Mouse (Mus musculus): ENCODE measurements around the gene Olfm2. TPM values are rescaled to one million over a fixed set of nuclear protein-coding genes. Genes with fewer than 3 reads are reported as not detected.
A peak's percentile ranks its signal among the peaks of the same experiment; 100 is the strongest.

The Olfm2 gene
- total RNA-seq, 2 experiments from 2014 or later = 123 to 138 TPM

DNA sequence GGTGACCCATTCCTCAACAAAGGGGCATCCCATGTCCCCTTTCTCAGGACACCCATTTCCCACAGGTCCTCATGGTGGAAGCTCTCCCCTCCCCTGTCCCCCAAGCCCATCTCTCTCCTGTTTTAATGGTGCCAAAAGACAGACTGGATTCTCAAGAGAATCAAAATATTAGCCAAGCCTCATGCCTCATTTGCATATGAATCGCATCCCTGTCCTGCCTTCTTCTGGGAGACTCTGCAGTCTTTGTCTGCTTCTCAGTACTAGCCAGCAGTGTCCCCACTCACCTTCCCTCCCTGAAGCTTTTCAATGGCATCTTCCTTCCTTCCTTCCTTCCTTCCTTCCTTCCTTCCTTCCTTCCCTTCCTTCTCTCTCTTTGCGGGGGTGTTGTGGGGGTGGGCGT, 1.5 kb upstream of the Olfm2 start:
- DNase-seq (ENCODE audit: low spot score in 2 of 2) = no peak

DNA sequence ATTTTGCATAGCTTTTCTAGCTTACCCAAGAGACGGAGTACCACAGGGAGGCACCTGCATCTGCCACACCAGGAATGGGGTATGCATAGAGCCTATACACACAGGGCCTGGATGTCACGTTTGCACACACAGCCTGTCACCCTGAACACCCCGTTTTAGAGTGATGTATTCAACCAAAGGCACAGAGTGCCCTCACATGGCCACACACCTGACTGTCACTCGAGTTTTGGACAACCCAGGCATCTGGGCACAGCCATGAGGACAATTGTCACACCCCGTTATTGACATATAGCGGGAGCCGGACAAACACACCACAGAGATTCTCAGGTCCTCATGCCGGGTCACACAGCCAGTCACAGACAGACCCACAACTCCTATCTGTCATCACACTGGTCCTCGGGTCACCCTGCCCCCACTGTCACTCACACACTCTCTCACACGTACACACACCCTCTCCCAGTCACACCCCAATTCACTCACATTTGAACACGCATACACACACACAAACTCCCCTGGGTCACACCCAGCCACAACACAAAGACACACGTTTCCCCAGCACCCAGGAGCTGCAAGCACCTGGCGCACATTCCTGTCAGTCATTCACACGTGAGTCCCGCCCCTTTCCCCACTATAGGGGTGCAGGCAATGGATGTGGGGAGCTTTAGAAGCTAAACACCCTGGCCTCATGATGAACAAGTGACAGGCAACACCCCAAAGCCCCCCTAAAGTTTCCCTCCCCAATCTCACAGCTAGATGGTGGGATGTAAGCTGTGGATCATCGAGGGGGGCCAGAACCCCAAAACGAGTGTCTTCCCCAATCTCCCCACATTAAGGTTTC, 801 bp downstream of the Olfm2 start:
- no peak for DNase-seq (ENCODE audit: low spot score in 2 of 2)

DNA sequence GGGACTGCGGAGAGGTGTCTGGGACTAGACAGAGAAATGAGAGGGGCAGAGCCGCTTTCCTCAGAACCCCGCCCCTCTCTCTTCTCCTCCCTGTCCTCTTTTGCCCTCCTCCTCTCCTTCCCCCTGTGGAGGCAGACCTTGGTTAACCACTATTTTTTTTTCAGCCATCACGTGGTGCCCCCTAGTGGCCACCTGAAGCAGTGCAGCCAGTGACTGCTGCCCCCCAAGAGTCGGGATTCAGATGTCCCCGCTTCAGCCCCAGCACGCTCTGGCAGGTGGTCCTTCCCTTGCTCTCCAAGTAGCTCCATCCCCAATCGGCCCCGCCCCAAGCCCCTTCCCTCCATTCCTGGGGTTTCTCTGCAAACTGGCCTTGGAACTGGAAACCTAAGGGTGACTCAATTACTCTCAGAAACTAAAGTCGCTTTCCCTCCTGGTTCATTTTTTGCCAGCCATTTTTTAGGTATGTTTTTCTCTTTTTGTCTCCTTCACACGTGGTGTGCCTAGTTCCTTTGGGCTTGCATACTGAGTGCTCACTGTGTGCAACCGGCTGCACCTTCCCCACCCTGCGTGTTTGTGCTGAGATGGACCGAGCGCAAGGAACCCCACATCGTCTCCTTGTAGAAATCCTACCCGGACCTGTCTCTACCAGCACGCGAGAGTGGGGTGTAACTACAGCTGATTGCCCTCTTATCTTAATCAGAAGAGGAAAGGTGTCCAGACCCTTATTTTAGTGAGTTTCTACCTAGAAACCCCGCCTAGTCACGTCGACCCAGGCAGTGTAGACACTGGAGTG, 2.0 kb downstream of the Olfm2 start:
- DNase-seq (ENCODE audit: low spot score in 2 of 2) = peak; percentile 68 to 72

DNA sequence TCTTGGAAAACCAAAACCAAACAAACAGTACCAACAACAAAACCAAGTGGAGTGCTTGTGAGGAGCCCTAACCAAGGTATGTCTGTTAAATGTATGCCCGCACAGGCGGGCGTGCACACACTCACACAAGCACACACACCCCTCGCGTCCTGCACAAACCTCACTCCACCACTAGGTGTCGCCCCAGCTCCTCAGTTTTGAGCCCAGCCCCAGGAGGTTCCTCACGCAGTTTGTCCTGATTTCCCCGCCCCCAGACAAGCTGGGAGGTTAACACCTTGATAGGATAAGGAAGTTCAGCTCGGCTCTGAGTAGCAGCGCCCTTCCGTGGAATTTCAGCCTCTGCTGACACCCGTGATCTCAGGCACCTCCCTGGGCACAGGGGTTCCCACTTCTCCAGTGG, 5.7 kb downstream of the Olfm2 start:
- peak; percentile 87 to 89 for DNase-seq (ENCODE audit: low spot score in 2 of 2)

DNA sequence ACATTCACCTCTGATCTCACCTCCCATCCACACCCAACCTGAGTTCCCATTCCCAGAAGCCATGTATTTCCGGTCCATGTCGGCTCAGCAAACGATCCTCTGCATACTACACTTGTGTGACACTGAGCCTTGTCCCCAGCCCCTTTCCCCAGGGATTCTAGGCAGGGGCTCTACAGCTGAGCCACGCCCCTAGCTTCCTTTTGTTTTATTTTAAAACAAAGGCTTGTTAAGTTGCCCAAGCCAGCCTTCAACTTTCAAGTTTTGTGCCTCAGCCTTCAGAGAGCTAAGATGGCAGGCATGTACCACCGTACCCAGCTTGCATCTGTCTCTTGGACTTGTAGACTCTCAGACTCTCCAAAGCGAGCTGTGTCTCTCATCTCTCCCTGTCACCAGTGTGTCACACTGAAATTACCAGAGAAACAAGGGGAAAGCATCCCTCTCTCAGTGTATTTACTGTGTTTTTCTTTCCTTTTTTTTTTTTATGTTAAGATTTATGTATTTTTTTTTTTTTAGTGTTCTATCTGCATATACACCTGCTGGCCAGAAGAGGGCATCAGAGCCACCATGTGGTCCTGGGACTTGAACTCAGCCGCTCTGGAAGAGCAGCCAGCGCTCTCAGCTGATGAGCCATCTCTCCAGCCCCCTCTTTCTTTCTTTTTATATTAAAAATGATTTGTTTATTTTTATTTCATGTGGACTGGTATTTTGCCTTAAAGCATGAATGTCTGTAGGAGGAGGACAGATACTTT, 7.7 kb downstream of the Olfm2 start:
- no peak for DNase-seq (ENCODE audit: low spot score in 2 of 2)

DNA sequence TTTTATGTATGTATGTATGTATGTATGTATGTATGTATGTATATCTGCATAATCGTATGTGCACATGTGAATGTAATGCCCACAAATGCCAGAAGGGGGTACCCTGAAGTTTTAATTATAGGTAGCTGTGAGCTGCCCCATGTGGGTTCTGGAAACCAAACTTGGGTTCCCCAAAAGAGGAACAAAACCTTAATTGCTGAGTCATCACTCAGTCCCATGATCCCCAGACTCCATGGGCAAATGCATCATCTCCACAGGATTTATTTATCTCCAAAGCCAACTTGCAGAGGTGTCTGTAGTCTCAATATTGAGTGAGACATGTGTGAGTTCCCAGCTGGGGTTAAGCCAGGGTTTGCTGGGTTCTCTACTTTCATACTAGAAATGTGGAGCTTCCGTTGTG, 8.9 kb downstream of the Olfm2 start:
- no peak for DNase-seq (ENCODE audit: low spot score in 2 of 2)

DNA sequence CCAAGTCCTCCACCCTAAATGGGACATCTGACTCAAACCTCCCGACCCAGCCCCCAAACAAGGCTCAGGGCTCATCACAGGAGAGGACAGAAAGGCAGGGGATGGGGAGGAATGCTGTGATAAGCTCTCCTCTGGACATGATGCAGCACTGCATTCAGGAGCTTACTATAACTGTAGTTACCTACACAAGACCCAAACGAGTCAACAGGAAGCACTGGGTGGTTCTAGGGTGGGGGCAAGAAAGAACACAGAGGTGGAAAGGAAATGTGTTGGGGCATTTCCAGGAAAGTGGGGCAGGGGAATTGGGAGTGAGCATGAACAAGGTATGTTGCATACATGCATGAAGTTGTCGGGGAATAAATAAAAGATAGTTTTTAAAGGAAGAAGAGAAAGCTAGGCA, 11.5 kb downstream of the Olfm2 start:
- no peak for DNase-seq (ENCODE audit: low spot score in 2 of 2)

DNA sequence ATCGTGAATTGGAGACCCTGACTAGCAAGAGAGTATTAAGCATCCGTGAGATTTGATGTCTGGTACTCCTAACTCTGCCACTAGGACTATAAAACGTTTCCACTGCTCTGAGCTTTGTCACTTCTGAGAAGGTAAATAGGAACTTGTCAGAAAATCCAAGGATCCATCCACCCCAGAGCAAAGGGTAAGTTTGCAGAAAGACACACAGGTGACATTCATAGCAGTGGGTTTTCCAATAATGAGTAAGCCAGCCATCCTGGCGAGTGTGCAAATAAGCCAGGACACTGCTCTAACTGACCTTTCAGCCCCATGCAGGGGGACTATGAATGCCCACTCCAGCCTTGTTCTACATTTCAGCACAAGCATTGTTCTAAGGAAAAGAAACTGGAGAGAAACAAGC, 14.4 kb downstream of the Olfm2 start:
- DNase-seq (ENCODE audit: low spot score in 2 of 2) = no peak

DNA sequence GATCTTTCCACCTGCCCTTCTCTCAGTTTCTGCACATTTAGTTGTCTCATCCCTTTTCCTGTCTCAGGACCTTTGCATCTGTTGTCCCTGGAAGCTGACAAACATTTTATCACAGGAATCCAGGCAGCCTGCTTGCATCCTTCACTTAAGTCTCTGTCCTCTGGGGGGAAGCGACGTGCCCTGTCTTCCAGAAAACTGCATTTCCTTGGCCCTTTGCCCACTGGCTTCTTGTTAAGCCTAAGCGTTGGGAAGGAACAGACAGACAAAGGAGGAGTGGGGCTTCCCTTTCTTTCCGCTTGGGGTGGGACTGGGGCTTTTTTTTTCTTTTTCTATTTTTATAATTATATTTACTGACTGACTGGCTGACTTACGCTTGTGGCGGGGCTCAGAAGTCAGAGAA, 16.7 kb downstream of the Olfm2 start:
- DNase-seq (ENCODE audit: low spot score in 2 of 2) = no peak

DNA sequence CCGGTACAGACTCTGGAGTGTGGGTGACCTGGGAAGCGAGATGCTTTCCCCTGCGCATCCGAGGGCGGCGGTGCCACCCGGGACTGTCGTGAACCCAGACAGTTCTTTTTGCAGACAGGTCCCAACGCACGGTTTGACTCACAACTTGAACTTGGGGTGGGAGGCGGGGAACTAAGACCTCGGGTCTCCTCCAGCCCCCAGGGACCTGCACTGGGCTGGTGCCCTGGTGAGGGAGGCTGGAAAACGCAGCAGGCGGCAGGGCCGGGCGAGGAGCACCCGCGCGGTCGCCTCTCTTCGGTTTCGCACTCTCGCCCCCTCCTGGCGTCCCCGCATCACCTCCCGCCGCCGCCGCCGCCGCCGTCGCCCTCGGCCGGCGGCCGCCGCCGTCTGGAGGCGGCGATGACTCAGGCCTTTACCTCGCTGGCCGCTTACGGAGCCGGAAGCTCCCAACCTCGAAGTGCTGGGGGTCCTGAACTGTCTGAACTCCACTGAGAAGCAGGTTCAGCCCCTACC, 18.5 kb downstream of the Olfm2 start:
- peak; percentile 55 to 74 for DNase-seq (ENCODE audit: low spot score in 2 of 2)

DNA sequence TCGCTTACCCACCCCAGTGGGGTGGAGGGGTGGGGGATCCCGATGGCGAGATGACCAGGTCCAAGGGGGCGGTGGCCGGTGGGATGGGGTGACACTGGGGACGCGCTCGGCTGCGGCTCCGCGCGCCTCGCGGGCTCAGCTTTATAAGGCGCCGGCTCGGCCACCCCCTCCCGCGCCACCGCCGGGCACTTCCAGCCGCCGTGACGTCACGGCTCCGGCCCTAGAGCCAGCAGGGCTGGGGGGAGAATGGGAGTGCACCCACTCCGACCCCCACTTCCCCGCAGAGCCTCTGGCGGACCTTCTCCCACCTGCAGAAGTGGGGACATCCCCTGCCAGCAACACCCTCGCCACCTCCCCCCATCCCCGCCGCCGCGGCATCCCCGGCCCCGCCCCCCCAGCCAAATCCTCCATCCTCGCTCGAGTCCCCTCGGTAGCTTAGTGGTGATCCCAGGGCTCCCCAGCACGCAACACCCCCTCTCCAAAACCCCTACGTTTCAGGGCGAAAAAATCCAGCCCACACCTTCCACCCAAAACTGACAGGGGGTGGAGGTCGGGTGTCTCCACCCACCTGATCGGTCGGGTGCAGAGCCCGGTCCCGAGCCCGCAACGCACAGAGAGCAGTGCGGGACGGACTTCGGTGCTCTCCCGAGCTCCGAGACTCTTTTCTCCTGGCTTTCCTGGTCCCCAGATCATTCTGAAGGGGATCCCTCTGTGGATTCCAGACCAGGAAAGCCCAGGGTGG, 19.1 kb downstream of the Olfm2 start:
- peak; percentile 34 to 51 for DNase-seq (ENCODE audit: low spot score in 2 of 2)

DNA sequence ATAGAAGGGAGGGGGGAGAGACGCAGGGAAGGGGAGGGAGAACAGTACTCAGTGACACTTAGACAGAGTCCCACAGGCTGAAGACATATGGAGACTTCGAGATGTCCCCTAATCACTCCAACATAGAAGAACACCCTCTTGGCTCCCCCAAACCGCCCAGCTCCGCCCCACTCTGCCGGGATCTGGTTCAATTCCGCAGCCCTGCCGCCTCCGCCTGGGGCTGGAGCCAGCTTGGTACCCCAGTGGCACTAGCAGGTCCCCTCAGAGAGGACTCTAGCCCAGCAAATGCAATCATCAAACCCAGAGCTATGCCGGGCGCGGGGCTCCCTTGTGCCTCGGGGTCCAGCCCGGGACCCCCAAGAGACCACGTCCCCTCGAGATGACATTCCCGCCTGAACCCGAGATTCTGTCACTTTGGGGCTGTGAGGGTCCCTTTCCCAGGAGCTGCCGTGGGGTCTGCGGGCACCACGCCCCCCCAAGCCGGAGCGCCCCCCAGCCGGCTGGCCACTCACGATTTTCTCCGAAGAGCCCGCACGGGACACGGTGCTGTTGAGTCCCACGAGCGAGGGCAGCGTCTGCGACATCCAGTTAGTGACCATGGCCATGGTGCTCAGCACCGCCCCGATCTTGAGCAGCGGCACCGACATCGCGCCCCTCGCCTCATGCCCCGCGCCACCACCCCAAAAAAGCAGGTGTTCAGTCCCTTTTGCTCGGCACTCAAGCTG, 19.9 kb downstream of the Olfm2 start:
- peak; percentile 27 to 45 for DNase-seq (ENCODE audit: low spot score in 2 of 2)

DNA sequence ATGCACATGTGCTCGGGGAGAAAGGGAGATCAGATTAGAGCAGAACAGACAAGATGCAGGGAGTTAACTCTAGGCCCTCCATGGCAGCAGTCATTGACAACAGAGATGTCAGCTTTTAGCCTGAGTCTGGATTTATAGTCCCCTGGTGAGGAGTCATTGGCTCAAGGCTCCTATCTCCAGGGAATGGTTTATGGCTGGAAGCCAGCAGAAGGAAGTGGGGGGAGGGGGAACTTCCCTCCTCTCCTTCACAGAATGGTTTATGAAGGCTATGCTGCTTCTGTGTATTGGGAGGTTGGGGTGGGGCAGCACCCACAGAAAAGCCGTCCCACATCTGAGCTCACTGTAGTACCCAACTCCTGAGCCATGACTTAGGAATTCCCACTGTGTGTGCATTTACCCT, 24.6 kb downstream of the Olfm2 start:
- no peak for DNase-seq (ENCODE audit: low spot score in 2 of 2)

DNA sequence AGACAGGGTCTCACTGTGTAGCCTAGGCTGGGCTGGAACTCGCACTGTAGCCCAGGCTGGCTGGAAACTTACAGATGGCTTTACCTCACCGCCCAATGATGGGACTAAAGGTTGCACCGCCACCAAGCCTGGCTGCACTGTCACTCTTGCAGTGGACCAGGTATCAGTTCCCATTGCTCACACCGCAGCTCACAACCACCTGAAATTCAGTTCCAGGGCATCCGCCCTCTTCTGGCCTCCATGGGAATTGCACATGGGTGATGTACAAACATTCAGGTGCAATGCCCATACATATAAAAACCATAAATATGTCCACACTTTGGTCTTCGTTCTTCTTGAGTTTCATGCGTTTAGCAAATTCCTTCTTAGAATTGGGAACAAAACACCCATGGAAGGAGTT, 30.8 kb downstream of the Olfm2 start:
- DNase-seq (ENCODE audit: low spot score in 2 of 2) = no peak

DNA sequence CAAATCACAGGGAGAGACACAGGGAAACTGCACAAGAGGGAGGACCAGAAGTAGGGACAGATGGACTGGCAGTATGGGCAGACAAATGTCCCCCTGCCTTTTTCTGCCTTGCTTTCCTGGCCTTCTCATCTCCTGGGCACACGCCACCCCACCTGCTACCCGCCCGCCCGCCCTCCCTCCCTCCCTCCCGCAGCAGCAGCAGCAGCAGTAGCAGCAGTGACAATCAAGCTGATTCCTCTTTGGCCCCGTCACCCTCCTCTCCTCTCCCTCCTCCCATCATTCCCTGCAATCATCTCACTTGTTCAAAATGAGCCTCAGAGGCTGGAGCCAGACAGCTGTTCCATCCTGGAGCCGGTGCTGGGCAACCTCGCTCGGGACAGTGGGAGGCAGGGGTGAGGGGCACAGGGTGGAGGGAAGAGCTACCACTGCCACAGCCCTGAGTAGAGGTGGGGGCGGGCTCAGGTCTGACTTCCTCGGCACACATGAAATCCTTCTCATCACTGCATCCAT, 32.6 kb downstream of the Olfm2 start:
- peak; percentile 47 to 61 for DNase-seq (ENCODE audit: low spot score in 2 of 2)

DNA sequence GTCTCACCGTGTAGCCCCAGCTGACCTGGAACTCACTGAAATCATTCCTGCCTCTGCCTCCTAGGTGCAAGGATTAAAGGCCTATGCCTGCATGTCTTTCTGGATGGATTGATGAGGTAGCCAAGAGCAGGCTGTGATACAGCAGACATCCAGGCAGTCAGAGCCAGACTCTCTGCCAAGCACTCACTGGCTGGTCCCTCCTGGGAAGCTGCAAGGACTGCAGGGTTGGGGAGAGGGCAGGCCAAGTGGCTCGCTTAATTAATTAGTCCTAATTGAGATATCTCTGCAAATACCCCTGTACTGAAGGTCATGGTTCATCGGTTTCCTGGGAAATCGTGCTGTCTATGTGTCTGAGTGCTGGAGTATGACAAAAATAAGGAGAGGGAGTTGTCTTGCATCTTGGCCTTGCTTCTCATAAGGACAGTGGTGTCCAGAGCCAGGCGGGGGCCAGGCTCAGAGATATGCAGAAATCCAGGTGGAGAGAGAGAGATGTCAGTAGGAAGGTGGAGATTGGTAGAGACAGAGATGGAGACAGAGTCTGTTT, 33.1 kb downstream of the Olfm2 start:
- peak in 1 of 2 experiments; percentile 29 for DNase-seq (ENCODE audit: low spot score in 2 of 2)

DNA sequence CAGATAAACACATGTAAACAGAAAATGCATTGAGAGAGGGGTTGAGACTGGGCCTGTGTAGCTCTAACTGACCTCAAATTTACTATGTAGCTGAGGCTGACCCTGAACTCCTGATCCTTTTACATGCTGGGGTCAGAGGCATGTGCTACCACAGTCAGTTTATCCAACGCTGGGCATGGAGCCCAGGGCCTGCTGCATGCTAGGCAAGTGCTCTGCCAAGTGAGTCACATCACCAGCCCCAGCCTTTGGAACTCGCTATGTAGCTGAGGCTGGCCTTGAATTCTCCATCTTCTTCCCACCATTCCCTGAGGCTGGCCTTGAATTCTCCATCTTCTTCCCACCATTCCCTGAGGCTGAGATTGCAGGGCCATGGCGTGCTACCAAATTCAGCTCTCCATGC, 35.7 kb downstream of the Olfm2 start:
- DNase-seq (ENCODE audit: low spot score in 2 of 2) = no peak

DNA sequence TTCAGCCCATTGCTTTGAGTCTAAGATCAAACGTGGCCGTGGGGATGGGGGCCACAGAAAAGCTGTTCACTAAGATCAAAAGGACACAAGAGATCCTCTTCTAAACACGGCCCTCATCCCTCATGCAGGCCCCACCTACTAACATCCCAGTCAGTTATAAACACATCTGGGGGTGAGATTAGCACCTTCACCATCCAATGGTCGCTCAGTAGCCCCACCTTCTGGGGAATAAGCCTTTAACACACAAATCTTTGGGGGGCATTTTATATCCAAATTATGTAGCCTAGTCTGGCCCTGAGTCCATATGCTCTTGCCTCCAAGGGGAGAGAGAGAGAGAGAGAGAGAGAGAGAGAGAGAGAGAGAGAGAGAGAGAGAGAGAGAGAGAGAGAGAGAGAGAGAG, 40.2 kb downstream of the Olfm2 start:
- DNase-seq (ENCODE audit: low spot score in 2 of 2) = no peak

DNA sequence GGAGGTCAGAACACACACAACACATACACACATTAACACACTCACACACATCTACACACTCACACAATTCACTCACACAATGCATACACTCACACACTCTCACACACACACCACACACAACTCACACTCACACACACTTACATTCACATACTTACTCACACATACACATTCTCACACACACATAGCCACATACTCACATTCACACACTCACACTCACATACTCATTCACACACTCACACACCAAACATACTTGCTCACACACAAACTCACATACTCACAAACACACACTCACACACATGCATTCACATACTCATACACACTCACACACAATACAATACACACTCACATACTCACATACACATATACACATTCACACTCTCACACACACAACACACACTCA, 40.7 kb downstream of the Olfm2 start:
- DNase-seq (ENCODE audit: low spot score in 2 of 2) = no peak
